Mouse (Mus musculus) gastrocnemius, postnatal 10 days (tissue): ENCODE measurements around the gene Ccl8. TPM values are rescaled to one million over a fixed set of nuclear protein-coding genes. Genes with fewer than 3 reads are reported as not detected.

Experiments
- DNase-seq: peaks from one replicate; pipeline ENCODE4 v3.0.0; 2021; ENCODE audit warnings: mixed read lengths
- long read RNA-seq, 2 experiments: library from polyadenylated mRNA; stranded (forward); transcript quantifications; one replicate each; pipeline ENCODE4 v2.0.0; 2021
- total RNA-seq, 2 experiments: library from RNA; stranded (reverse); gene quantifications; 2 replicates each; pipeline ENCODE4 v1.2.3; 2021

Ccl8 gene
- total RNA-seq: under 1 TPM; 0.70 to 0.77 TPM
- long read RNA-seq, experiment 1: 0 reads
- long read RNA-seq, experiment 2, partial matches to known transcripts: 2 of 2 reads
- long read RNA-seq, experiment 2, other reads (novel, unspliced or antisense): 0 of 2 reads

DNA sequence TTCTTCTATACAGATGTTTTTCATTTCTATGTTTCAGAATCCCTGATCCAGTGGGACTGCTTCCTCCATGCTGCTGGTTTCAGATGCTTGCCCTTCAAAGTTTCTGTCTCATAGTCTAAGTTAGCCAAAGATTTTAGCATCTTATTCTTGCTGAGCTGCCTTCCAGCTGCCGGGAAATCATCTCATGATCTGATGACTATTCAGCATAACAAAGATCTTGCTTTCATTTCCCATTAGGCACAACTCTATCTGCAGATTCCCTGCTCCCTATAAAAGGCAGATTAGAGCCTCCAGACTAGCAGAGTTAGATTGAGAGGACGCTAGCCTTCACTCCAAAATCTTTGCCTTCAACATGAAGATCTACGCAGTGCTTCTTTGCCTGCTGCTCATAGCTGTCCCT, at the start of gene Ccl8:
Gene Ccl8 (plus strand): TSS at position 301 of the 400 bp plus-strand sequence.
- no peak for DNase-seq

- no peak for DNase-seq
These were observed 47.9 kb upstream of the Ccl8 start for GRCm38 (mm10) chr11:82066953-82067571.

- DNase-seq: no peak
These were observed 43.9 kb upstream of the Ccl8 start for GRCm38 (mm10) chr11:82071076-82071475.

DNA sequence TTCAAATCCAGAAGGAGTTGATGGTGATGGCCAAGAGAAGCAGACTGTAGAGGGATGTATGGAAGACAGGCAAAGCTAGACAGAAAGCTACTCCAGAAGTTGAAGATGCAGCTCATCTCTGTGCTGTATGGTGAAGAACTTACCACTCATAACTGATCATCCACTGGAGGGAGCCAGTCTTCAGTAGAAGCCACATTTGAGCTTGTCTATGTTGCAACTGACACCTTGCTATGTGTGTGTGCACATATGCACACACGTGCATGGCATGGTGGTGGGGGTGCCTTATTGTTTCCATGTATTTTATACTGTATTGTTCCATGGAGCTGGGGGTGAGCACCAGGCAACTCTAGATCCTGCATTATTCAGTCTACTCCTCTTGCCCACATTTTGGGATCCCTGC, 42.6 kb upstream of the Ccl8 start:
- no peak for DNase-seq

DNA sequence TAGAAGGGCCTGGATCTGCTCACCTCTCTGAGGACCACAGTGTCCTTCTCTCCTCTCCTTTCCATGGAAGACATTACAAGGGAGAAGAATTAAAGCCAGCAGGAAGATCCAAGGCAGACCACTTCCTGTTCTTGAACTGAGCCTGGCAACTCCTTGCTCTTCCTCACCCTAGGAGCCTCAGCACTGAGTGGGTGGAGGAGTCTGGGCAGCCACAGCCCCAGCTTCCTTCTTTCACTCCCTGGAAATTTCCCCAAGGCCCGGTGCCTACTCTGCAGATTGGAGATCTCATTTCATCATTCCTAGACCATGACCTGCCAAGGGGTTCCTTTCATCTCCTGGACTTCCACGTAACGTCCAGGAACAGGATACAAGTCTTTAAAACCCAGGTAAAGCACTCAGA, 42.0 kb upstream of the Ccl8 start:
- DNase-seq: no peak

DNA sequence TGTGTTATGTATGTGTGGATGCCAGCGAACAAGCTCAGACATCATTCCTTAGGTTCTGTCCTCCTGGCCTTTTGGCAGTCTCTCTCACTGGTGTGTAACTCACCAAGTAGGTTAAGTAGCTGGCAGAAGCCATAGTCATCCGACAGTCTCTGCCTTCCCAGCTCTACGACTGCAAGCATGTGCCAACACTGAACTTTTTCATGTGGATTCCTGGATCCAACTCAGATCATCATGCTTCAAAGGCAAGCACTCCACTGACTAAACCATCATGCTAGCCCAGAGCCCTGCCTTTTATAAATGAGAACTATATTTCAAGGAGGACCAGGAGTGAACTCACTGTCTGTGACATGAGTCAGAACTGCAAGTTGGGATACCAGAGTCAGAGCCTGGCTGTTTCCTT, 41.3 kb upstream of the Ccl8 start:
- DNase-seq: no peak

- no peak for DNase-seq
These were observed 38.0 kb upstream of the Ccl8 start for GRCm38 (mm10) chr11:82077031-82077430.

DNA sequence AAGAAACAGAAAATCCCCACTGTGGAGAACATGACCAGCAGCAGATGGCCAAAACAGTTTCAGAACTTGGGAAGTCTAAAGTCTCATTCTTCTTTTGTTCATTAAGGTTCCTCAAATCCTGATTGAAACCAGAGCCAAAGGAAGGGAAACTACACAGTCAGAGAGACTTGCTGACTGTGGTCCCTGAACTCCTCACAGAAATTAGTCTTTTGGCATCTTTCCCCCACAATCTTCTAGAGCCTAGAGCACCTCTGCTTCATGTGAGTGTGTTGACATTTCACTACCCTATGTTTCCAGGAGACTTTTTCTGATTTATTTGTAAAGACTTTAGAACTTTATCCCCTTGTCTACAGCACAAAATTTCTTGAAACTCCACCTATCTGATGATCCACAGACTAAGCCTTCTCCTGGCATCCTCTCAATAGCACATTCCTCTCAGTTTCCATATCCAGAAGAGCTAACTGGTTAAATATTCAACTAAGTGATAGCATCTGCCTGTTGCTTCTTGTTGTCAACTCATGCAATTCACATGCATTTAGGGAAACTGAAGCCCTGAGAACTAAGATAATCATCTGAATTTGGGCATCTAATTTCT, 36.8 kb upstream of the Ccl8 start:
- no peak for DNase-seq

- no peak for DNase-seq
These were observed 34.1 kb upstream of the Ccl8 start for GRCm38 (mm10) chr11:82080865-82081264.

GRCm38 (mm10) chr11:82084360-82084759, 30.6 kb upstream of the Ccl8 start:
- DNase-seq: no peak

DNA sequence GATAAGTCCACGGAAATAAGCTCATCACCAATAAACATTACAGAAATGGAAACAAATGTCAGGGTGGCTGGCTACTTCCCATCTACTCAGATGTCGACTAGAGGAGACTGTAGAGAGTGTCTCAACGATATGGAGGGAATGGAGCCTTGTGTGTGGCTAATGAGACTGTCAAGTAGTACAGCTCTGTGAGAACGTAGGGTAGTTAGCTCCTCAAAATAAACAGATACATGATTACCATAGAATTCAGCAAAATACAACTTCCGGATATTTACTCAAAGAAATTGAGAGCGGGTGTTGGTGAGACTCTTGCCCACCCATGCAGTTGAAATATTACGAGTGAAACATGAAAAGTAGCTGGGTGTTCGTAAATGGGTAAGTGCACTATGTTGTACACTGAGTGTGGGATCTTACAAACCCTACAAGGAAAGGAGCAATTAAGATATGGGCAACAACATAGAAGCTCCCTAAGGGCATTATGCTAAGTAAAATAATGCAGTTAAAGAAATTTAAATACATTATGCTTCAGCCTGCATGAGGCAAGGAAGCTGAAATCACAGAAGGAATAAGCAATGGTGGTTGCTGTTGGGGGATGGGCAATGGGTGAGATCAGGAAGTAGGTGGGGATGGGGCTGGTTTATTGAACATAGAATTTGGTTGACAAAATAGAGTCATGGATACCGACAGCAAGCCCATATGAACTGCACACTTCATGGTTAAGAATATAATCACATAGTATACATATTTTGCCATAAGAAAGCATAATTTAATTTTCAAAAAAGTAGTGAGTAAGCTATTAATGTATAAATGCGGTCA, 15.3 kb upstream of the Ccl8 start:
- no peak for DNase-seq

DNA sequence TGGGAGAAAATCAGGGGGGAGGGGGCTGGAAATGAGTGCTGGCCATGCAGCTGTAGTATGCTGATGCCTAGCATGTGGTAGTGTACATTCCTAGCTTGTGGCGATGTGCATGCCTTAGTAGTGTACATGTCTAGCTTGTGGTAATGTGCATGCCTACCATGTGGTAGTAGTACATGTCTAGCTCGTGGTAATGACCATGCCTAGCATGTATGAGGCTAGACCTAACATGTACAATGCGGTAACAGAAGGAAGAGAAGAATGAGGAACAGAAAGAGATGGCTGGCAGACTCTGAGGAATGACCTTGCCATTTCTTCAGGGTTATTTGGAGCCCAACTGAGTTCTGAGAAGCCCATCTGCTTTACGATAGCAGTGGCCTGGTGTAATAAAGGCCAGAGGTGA, 13.9 kb upstream of the Ccl8 start:
- DNase-seq: no peak

DNA sequence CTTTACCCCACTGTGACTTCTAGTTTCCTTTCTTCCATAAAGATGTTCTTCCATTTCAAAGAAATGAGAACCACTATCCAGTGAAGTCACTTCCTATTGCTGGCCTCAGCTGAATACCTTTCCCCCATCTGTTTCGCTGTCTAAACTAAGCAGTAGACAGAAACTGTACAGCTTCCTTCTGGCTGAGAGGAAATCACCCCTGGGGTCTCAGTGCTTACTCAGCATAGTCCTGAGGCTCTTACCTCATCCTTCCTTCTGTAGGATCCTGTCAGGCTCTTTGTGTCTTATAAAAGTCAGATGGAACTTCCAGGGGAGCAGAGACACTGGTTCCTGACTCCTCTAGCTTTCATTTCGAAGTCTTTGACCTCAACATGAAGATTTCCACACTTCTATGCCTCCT, 13.5 kb upstream of the Ccl8 start, which contains the start of gene Ccl12:
Gene Ccl12 (plus strand): TSS at position 317 of the 400 bp plus-strand sequence.
- no peak for DNase-seq

GRCm38 (mm10) chr11:82109611-82110010, 5.4 kb upstream of the Ccl8 start:
- no peak for DNase-seq

DNA sequence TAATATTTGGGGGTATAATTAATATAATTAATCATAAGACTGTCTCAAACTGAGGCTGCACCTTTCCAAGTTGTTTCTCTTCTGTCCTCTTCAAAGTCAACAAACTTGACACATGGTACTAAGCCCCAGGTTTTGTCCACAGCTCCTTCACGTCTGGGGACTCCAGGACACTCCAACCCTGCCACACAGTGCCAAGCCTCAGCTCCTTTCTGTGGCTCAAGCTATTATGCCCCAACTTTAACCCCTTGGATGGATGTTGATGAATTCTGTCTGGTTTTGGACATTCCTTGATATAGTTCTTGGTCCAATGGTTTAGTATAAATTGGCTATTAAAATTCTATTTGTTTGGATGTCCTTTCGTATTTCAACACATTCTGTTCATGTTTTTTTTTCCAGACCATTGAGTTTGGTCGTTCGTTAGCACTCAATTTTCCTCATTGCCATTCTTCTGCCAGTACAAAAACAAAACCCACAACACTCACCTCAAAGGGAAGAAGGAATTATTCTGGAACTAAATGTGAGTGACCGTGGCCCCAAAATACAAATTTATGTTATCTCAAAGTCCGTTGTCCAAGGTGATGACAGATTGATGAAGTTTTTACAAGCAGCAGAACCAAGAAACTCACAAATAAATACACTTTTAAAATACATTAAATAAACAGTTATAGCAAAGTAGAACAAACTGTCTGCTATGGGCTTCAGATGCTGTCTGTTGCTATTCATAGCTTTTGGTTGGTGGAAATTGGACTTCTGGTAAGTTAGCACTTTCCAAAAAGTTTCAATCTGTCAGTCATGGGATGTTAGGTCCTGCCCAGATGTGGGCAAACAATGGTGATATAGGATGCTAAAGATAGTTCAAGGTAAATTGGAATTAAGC, 4.4 kb upstream of the Ccl8 start:
- no peak for DNase-seq

DNA sequence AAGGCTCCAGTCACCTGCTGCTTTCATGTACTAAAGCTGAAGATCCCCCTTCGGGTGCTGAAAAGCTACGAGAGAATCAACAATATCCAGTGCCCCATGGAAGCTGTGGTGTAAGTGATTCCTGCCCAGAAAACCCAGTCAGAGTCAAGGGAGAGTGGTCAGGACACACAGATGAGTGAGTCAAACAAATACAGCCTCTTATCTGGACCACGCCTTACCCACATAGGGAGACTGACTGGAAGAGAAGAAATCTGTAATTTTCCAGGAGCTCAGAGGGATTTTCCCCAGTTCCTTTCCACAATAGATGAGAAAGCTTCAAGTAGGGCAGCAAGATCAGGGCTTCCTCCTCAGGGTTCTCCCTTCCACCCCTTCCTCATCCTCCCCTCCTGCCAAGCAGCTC, 1.1 kb downstream of the Ccl8 start:
- no peak for DNase-seq

DNA sequence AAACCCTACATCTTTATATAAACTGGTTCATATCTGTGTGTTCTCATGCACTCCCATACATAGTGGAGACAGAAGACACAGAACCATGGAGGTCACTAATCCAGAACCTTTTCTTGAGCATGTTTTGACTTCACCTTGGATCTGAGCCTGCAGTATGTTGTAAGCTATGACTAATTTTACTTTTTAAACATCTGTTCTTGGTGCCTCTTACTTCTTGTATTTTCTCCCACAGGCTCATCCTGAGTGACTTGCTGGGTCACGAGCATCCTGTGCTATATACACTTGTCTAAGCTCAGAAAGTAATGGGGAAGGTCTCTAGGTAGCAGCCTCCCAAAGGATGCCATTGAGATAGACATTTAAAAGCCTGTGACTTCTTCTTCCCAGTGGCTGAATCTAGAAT, 18.0 kb downstream of the Ccl8 start:
- no peak for DNase-seq

- no peak for DNase-seq
These were observed 21.2 kb downstream of the Ccl8 start for GRCm38 (mm10) chr11:82136196-82136595.

GRCm38 (mm10) chr11:82139492-82140094, 24.6 kb downstream of the Ccl8 start:
- DNase-seq: no peak

- DNase-seq: no peak
These were observed 44.1 kb downstream of the Ccl8 start for GRCm38 (mm10) chr11:82159126-82159525.

DNA sequence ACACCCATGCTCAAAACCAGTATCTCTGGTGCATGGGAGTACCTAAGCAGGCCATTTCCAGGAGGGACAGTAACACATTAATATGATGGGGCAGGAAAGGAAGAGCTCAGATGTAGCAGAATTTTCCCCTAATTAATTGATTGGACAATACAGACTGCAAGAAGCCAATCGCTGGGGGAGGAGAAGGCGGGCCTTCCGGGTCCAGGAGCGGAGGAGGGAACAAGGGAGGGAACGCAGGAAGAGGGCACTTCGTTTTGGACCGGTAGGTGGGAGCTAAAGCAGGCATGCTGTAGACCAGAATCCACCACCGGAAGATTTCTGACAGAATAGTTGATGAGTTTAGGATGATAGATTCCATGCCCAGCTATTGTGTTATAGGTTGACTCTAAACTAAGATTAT, 48.3 kb downstream of the Ccl8 start:
- DNase-seq: no peak
